20 mouse cellular contexts compared by ENCODE assay signal in the genomic region with DNA sequence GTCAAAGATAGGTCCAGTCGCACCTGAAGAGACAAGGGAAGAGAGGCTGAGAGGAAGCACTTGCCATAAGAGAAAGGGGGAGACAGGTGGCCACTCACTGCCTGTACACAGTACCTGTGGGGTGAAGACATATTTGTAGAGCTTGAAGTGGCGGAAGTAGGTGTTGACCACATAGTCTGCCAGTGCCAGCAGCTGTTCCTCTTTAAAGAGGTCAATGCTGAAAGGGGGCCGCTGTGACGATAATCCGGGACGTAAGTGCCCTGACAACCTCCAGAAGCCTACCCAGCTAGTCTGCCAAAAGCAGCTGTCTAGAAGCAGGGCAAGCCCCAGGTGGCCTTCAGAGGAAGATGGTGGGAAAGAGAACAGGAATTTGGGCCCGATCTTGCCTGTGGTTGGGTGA. TPM values are rescaled to one million over a fixed set of nuclear protein-coding genes. Genes with fewer than 3 reads are reported as not detected.
DNase-seq lines count a peak whose midpoint lies in the region; TF ChIP-seq lines count a peak whose summit lies in the region.
"Had no signal": no experiment of that assay in that cellular context is flagged by ENCODE, and none has a peak within 500 bp of the region (broad histone marks: within the 10 kb centered on the region; RNA-seq: fewer than 3 reads in every experiment).

No protein-coding gene starts in this region.

- TF ChIP-seq POLR2A in testis, adult 2 months (IDR thresholded peaks at IDR 0.05; ENCODE audit: control insufficient read depth, low read depth, low read length) = no peak

- DNase-seq in testis, postnatal 10 days (ENCODE audit: low spot score) = no peak
- peak; percentile 50 to 72 for DNase-seq in lung, adult 18-20 months
- peak; percentile 32 to 55 for DNase-seq in lung, postnatal 4 days
- no peak for DNase-seq in kidney, postnatal 25 days
- DNase-seq in adrenal gland, postnatal 4 days (ENCODE audit: low spot score in 2 of 2) = no peak
- no peak for DNase-seq in urinary bladder, adult 18-20 months (ENCODE audit: low spot score in 2 of 2)
- DNase-seq: adrenal gland, adult 8-10 months; B cell, adult 2 months; cerebellum, postnatal 10 days; gastrocnemius, postnatal 36 days; kidney, adult 8-10 months; kidney, postnatal 36 days; left cerebral cortex, postnatal 4 days; thymus, postnatal 25 days had no signal

- H3K27me3 ChIP-seq in testis, adult 2 months (ENCODE audit: control insufficient read depth, insufficient read depth, low read length) = no peaks in the 10 kb centered on the region
- H3K27me3 ChIP-seq: hindbrain, embryonic 13.5 days; midbrain, embryonic 13.5 days had no signal

- H3K4me3 ChIP-seq in testis, adult 2 months (ENCODE audit: control insufficient read depth, low read depth, low read length) = peak overlapping the region; percentile 17; the same call in 1 of the 2 replicates
- H3K4me3 ChIP-seq: heart, embryonic 10.5 days; hindbrain, embryonic 13.5 days; left cerebral cortex, adult 2 months; midbrain, embryonic 13.5 days had no signal

- peaks cover 4% of the 10 kb centered on the region; the same call in 1 of the 2 replicates for H3K36me3 ChIP-seq in testis, adult 2 months (ENCODE audit: control insufficient read depth, insufficient read depth, low read length)

- H3K27ac ChIP-seq in testis, adult 2 months (ENCODE audit: control insufficient read depth, insufficient read depth, low read depth, low read length) = no peak overlapping the region
- H3K27ac ChIP-seq: heart, embryonic 10.5 days; hindbrain, embryonic 13.5 days; left cerebral cortex, adult 2 months; midbrain, embryonic 13.5 days had no signal

- TF ChIP-seq CTCF in testis, adult 2 months (IDR thresholded peaks at IDR 0.05; ENCODE audit: control insufficient read depth, insufficient read depth, insufficient replicate concordance, low read depth, low read length) = no peak

- peaks cover 10% of the 10 kb centered on the region for H3K4me1 ChIP-seq in testis, adult 2 months (ENCODE audit: control insufficient read depth, insufficient read depth, low read length)

RNA-seq across cellular contexts. Expression of gene Ccdc189, which starts 3.4 kb away (rescaled TPM):
- polyA plus RNA-seq in testis, adult 2 months (2012; rRNA removed) = 200 and 220 TPM in 2 replicates
- 10 to 100 TPM; 11.9 to 13.5 TPM for total RNA-seq in adrenal gland, postnatal 4 days (2021)

RNA-seq across cellular contexts. Expression of gene Rnf40, which starts 3.5 kb away (rescaled TPM):
- polyA plus RNA-seq in testis, adult 2 months (2012; rRNA removed) = 56.5 and 63.5 TPM in 2 replicates
- 10 to 100 TPM; 85.1 to 89.5 TPM for total RNA-seq in adrenal gland, postnatal 4 days (2021)

RNA-seq across cellular contexts. Expression of gene Phkg2, which starts 11.9 kb away (rescaled TPM):
- polyA plus RNA-seq in testis, adult 2 months (2012; rRNA removed) = 1,776 and 1,820 TPM in 2 replicates
- total RNA-seq in adrenal gland, postnatal 4 days (2021) = 10 to 100 TPM; 49.3 to 60.9 TPM

RNA-seq across cellular contexts. Expression of gene Tmem265, which starts 23.8 kb away (rescaled TPM):
- 4.3 and 4.5 TPM in 2 replicates for polyA plus RNA-seq in testis, adult 2 months (2012; rRNA removed)
- not detected for total RNA-seq in adrenal gland, postnatal 4 days (2021)
- total RNA-seq: adrenal gland, adult 8-10 months; gastrocnemius, postnatal 36 days had no signal
- polyA plus RNA-seq: liver, adult 2 months had no signal

RNA-seq across cellular contexts. Expression of gene Zfp629, which starts 30.6 kb away (rescaled TPM):
- polyA plus RNA-seq in testis, adult 2 months (2012; rRNA removed) = 10.4 and 14.9 TPM in 2 replicates
- 10 to 100 TPM; 29.4 to 31.6 TPM for total RNA-seq in adrenal gland, postnatal 4 days (2021)

Comparison
In these comparisons a context has a peak if more than half of its experiments do, and no peak if none do; other contexts are left out.
1. DNase-seq: peak in lung, adult 18-20 months (2 of 2) and lung, postnatal 4 days (2 of 2); none in testis, postnatal 10 days (single experiment), kidney, postnatal 25 days (0 of 2), adrenal gland, postnatal 4 days (0 of 2) and urinary bladder, adult 18-20 months (0 of 2).